Mouse (Mus musculus) thymus, postnatal 25 days (tissue): ENCODE results near the gene Chrm5.
"Not testable (repeated sequence)": the region's sequence is repeated elsewhere in the genome, so short reads cannot be mapped to it uniquely, and the experiment has no call there.

Source experiments
- DNase-seq: peaks from one replicate; pipeline ENCODE4 v3.0.0; 2022

Gene Chrm5

DNA sequence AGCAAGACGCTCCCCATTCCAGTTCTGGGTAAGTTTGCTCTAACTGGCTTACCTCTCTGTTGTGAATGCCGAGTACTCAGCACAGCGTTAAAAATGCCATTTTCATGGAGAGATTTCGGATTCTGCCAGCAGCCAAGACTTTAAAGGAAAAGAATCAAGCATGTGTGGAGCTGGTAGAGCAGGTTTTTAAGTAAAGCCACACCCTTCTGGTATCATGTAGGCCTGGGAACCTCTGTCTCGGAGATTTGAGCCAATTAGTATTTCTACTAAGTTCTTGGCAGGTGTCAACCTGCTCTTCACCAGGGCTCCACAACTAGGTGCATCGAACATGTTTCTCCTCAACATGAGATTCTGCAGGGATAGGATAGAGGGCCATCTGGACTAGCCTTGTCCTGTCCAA, 4.0 kb downstream of the Chrm5 start:
- DNase-seq, result no peak

GRCm38 (mm10) chr2:112474997-112475724, 5.4 kb downstream of the Chrm5 start:
- DNase-seq, result no peak

GRCm38 (mm10) chr2:112472076-112472475, 8.5 kb downstream of the Chrm5 start:
- no peak for DNase-seq

DNA sequence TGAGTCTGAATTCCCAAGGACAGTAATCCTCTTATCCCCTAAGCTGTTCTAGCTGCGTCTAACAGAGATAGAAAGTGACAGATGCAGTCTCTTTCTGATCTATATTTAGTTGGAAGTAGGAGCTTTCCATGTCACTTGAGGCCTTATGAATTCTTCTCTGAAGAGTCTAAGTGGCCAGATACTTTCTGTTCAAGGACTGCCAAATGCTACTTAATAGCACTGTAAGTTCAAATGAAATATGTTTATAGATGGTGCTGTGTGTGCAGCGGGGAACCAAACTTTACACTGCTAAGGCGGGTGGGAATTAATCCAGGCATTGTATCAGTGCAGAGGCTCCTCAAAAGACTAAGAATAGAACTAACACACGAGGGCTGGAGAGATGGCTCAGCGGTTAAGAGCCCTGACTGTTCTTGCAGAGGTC, 9.6 kb downstream of the Chrm5 start:
- DNase-seq, result no peak

- no peak for DNase-seq
These were observed 11.0 kb downstream of the Chrm5 start for GRCm38 (mm10) chr2:112469542-112469941.

- DNase-seq, result no peak
These were observed 20.0 kb downstream of the Chrm5 start for GRCm38 (mm10) chr2:112460557-112460956.

DNA sequence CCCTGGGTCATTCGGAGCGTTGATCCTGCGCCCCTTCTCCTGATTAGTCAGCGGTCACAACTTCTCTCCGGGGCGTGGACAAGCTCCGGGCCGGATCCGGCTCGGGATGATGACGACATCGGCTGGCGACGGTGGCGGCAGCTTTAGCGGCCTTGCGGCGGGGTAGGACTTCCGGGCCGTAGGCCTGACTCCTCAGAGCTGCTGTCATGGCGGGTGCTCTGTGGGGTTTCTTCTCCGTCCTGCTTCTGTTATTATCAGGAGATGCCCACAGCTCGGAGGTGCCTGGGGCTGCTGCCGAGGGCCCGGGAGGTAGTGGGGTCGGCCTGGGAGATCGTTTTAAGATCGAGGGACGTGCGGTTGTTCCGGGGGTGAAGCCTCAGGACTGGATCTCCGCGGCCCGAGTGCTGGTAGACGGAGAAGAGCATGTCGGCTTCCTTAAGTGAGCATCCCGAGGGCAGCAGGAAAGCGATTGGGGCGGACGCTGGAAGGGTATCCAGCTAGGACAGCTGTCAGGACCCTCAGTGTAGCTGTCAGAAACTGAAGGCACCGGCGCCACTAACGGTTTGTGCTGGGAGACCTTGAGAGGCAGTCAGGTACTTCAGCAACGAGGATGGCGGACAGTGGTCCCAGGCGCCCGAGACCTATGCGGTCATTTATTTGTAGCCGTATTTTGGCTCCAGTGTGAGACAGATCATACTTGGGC, 25.6 kb downstream of the Chrm5 start, which contains the start of gene Emc7:
Emc7 (plus strand) TSS at position 136 of the 703 bp plus-strand sequence.
- peak; percentile 96 for DNase-seq

GRCm38 (mm10) chr2:112454125-112454861, 26.3 kb downstream of the Chrm5 start:
- no peak for DNase-seq

GRCm38 (mm10) chr2:112452513-112452912, 28.1 kb downstream of the Chrm5 start:
- DNase-seq, result not testable (repeated sequence)

GRCm38 (mm10) chr2:112449597-112450296, 30.8 kb downstream of the Chrm5 start:
- peak; percentile 19 for DNase-seq

- no peak for DNase-seq
These were observed 32.0 kb downstream of the Chrm5 start for GRCm38 (mm10) chr2:112448510-112449059.

DNA sequence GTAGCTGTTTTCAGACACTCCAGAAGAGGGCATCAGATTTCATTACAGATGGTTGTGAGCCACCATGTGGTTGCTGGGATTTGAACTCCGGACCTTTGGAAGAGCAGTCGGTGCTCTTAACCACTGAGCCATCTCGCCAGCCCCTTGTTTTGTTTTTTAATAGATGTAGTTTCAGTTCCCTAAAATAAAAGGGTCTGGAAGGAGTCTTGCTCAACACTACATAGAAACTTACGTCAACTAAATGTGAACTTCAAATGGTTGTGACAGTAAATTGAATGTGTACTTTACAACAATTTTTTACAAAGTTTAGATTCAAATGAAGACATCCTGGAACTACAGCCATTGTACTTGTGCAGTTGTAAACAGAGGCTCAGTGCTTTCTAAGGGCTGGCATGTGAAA, 32.5 kb downstream of the Chrm5 start:
- not testable (repeated sequence) for DNase-seq

- no peak for DNase-seq
These were observed 35.1 kb downstream of the Chrm5 start for GRCm38 (mm10) chr2:112445511-112445910.

GRCm38 (mm10) chr2:112443491-112443890, 37.1 kb downstream of the Chrm5 start:
- no peak for DNase-seq

GRCm38 (mm10) chr2:112437589-112437988, 43.0 kb downstream of the Chrm5 start:
- no peak for DNase-seq

DNA sequence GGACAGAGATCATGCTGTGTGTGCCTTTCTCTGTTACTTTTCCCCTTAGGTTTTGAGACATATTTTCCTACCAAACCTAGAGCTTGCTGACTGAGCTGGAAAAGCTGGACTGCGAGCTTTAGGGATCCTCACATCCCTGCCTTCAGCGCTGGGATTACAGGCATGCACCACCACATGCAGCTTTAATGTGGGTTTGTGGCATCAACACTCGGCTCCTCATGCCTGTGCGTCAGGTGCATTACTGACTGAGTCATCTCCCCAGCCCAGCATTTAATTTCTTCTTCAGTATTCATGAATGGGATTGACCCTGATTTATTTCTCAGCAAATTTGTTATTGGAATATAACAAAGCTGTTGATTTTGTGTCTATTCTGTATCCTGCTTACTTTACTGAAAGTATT, 44.3 kb downstream of the Chrm5 start:
- DNase-seq, result no peak

GRCm38 (mm10) chr2:112433359-112433758, 47.2 kb downstream of the Chrm5 start:
- no peak for DNase-seq

DNA sequence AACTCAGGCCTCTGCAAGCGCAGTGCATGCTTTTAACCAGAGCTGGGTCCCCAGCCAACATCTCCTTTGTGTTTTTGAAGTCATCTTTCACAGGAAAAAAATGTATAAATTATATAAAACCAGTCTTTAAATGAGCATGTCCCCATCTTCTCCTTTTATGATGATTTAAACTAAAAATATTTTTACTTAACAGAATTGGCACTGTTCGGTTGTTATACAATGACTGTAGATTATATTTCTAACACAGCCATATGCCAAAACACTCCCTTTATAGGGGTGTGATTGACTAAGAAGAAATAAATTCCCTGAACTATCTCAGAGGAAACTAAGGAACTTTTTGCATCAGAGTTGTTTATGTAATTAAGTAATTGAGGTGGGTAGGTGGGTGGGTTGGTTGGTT, 48.0 kb downstream of the Chrm5 start:
- no peak for DNase-seq

- no peak for DNase-seq
These were observed 50.2 kb downstream of the Chrm5 start for GRCm38 (mm10) chr2:112430403-112430802.

- no peak for DNase-seq
These were observed 50.9 kb downstream of the Chrm5 start for GRCm38 (mm10) chr2:112429665-112430064.
